Mouse (Mus musculus) hindbrain, postnatal 0 days (tissue): ENCODE data around the gene Magi2. TPM values are rescaled to one million over a fixed set of nuclear protein-coding genes. Genes with fewer than 3 reads are reported as not detected.
"Not testable (repeated sequence)": the region's sequence is repeated elsewhere in the genome, so short reads cannot be mapped to it uniquely, and the experiment has no call there.

ENCODE experiments used
- ATAC-seq: fragments of 200-750 bp; cut with Nextera tagmentation; 2 replicates; pipeline ENCODE4 v1.8.0; 2017; ENCODE audit warnings: mild to moderate bottlenecking, moderate TSS enrichment, moderate library complexity
- DNase-seq: peaks from one replicate; pipeline ENCODE4 v3.0.0-alpha.2; 2015; ENCODE audit warnings: low spot score
- H3K27ac ChIP-seq: fragments of 300-500 bp; sonication (generic); 2 replicates; pipeline ENCODE4 v1.5.1; 2014; ENCODE audit warnings: mild to moderate bottlenecking
- H3K27me3 ChIP-seq: fragments of 300-500 bp; sonication (generic); 2 replicates; pipeline ENCODE4 v1.6.1; 2014; ENCODE audit warnings: low read length, mixed read lengths; ENCODE audit not compliant: insufficient read depth
- H3K36me3 ChIP-seq: fragments of 300-500 bp; sonication (generic); 2 replicates; pipeline ENCODE4 v1.6.1; 2014; ENCODE audit warnings: low read length, mixed read lengths; ENCODE audit not compliant: insufficient read depth
- H3K4me1 ChIP-seq: fragments of 300-500 bp; sonication (generic); 2 replicates; pipeline ENCODE4 v1.6.1; 2014; ENCODE audit warnings: antibody characterized with exemption, low read length, mixed read lengths; ENCODE audit not compliant: insufficient read depth
- H3K4me2 ChIP-seq: fragments of 300-500 bp; sonication (generic); 2 replicates; pipeline ENCODE4 v1.6.1; 2014; ENCODE audit warnings: low read depth, mild to moderate bottlenecking, low read length, moderate library complexity, mixed read lengths
- H3K4me3 ChIP-seq: fragments of 300-500 bp; sonication (generic); 2 replicates; pipeline ENCODE4 v1.5.1; 2014; ENCODE audit warnings: low read length
- H3K9ac ChIP-seq: fragments of 300-500 bp; sonication (generic); replicated peaks from 2 replicates; pipeline ENCODE4 v1.6.1; 2014; ENCODE audit warnings: mild to moderate bottlenecking, low read length, moderate library complexity, mixed read lengths
- H3K9me3 ChIP-seq: fragments of 300-500 bp; sonication (generic); 2 replicates; pipeline ENCODE4 v1.6.1; 2016; ENCODE audit warnings: low read length, mixed read lengths
- CTCF ChIP-seq: IDR thresholded peaks from 2 replicates; pipeline ENCODE4 v1.5.1; 2016; ENCODE audit warnings: antibody characterized with exemption, control low read depth, low read depth
- WGBS: fragments of 180-500 bp; shearing (Covaris S2); extraction: QIAGEN DNeasy Blood & Tissue Kit; methylation state at CpG from one replicate; pipeline ENCODE4 v1.1.7; 2014; 5-methylcytosine and 5-hydroxymethylcytosine counted together
- polyA plus RNA-seq: library from polyadenylated mRNA; unstranded; fragments of >200 nt; fragmentation: Nextera tagmentation; extraction: Ambion mirVana; gene quantifications from 2 replicates; pipeline ENCODE4 v1.2.1, GENCODE M21; 2015
- total RNA-seq: library from RNA; depleted of rRNA; stranded (reverse); fragments of >200 nt; gene quantifications from 2 replicates; pipeline ENCODE4 v1.2.3, GENCODE M21; 2014

The Magi2 gene
- total and polyA plus RNA-seq, 2 experiments from 2014 or later: 17.3 to 45.5 TPM

GRCm38 (mm10) chr5:19501005-19501404, 274.2 kb downstream of the Magi2 start:
- Histone ChIP-seq H3K4me2 (no peak overlapping the region), H3K9me3 (no peaks in the 10 kb centered on the region), H3K9ac (no peak overlapping the region), H3K27ac (no peak overlapping the region), H3K4me1 (no peaks in the 10 kb centered on the region), H3K4me3 (no peak overlapping the region), H3K27me3 (no peaks in the 10 kb centered on the region), H3K36me3 (no peaks in the 10 kb centered on the region)
- 72% methylated on average over 3 of the region's 3 CpGs for WGBS
- TF ChIP-seq CTCF: no peak
- no peak for DNase-seq
- no peak for ATAC-seq

GRCm38 (mm10) chr5:19522168-19522567, 295.3 kb downstream of the Magi2 start:
- Histone ChIP-seq H3K4me2 (no peak overlapping the region), H3K27me3 (no peaks in the 10 kb centered on the region), H3K4me3 (no peak overlapping the region), H3K27ac (no peak overlapping the region), H3K9ac (no peak overlapping the region), H3K9me3 (no peaks in the 10 kb centered on the region), H3K36me3 (no peaks in the 10 kb centered on the region), H3K4me1 (no peaks in the 10 kb centered on the region)
- ATAC-seq: peak; percentile 64
- peak; percentile 83 for DNase-seq
- TF ChIP-seq CTCF: peak; percentile 79

GRCm38 (mm10) chr5:19539348-19539747, 312.5 kb downstream of the Magi2 start:
- DNase-seq (no peak), ATAC-seq (no peak)
- Histone ChIP-seq H3K4me2 (no peak overlapping the region), H3K9ac (no peak overlapping the region), H3K27me3 (no peaks in the 10 kb centered on the region), H3K27ac (no peak overlapping the region), H3K36me3 (no peaks in the 10 kb centered on the region), H3K4me3 (no peak overlapping the region), H3K9me3 (no peaks in the 10 kb centered on the region), H3K4me1 (no peaks in the 10 kb centered on the region)
- no peak for TF ChIP-seq CTCF
- WGBS: 10% methylated on average over 2 of the region's 2 CpGs

DNA sequence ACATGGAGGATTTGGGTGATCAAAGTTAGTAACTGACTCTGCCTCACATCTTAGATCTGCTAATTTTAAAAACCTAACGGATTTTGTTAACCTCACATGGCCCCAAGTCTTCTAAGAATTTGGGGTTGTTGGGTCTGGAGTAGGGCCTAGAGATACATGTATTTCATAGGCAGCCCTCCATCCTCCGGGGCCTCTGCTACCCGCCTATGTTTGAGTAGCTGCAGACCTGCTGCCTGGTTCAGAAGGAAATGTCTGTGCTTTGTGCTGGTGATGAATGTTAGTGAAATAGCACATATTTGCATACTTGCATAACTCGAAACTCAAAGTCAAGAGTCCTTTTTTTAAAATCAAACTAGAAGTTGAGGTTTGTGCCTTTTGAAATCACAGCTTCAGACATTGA, 319.6 kb downstream of the Magi2 start:
- Histone ChIP-seq H3K36me3 (no peaks in the 10 kb centered on the region), H3K9ac (no peak overlapping the region), H3K4me2 (no peak overlapping the region), H3K4me3 (no peak overlapping the region), H3K27ac (no peak overlapping the region), H3K4me1 (no peaks in the 10 kb centered on the region), H3K9me3 (no peaks in the 10 kb centered on the region), H3K27me3 (no peaks in the 10 kb centered on the region)
- 79% methylated on average over 4 of the region's 4 CpGs for WGBS
- ATAC-seq (no peak), DNase-seq (no peak)
- no peak for TF ChIP-seq CTCF

DNA sequence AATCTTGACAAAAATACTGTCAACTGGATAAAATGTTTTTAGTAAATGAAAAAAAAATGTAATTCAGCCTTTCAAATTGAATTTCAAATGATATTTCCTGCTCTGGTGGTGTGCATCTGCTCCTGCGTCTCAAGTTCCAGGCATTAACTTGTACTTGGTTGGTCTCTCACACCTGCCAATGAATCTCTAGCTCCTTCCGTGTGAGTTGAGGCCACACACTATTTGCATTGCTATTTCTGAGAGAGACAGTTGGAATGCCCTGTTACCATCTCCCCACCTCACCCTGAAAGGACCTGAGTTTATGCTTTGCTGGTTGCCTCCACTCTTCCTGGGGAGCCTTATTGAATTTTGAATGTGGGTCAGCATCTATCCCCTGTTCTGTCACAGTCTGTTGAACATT, 320.1 kb downstream of the Magi2 start:
- no peak for TF ChIP-seq CTCF
- WGBS: 73% methylated on average over 2 of the region's 2 CpGs
- DNase-seq (no peak), ATAC-seq (no peak)
- no peaks in the 10 kb centered on the region for H3K4me1 ChIP-seq
- H3K27ac ChIP-seq: no peak overlapping the region
- H3K36me3 ChIP-seq: no peaks in the 10 kb centered on the region
- H3K9me3 ChIP-seq: no peaks in the 10 kb centered on the region
- H3K9ac ChIP-seq: no peak overlapping the region
- H3K27me3 ChIP-seq: no peaks in the 10 kb centered on the region
- no peak overlapping the region for H3K4me2 ChIP-seq
- H3K4me3 ChIP-seq: no peak overlapping the region

GRCm38 (mm10) chr5:19553510-19553909, 326.7 kb downstream of the Magi2 start:
- Histone ChIP-seq H3K27ac (no peak overlapping the region), H3K4me3 (no peak overlapping the region), H3K4me1 (no peaks in the 10 kb centered on the region), H3K9ac (no peak overlapping the region), H3K9me3 (no peaks in the 10 kb centered on the region), H3K4me2 (no peak overlapping the region), H3K36me3 (no peaks in the 10 kb centered on the region), H3K27me3 (no peaks in the 10 kb centered on the region)
- DNase-seq (no peak), ATAC-seq (peak; percentile 40; the same call in 1 of the 2 replicates)
- 65% methylated on average over 3 of the region's 3 CpGs for WGBS
- no peak for TF ChIP-seq CTCF

DNA sequence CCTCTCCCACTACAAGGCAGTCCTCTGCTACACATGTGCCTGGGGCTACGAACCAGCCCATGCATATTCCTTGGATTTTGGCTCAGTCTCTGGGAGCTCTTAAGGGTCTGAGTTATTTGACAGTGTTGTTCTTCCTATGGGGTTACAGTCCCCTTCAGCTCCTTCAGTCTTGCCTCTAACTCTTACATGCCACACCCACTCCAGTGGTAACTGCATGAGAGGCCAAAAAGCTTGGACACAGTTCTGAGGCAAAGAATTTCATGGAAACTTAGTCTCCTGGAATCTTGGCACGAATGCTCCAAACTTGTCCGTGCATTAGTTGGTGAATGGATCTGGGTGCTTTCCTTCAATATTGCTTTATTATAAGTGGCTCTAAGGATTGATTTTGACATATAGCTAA, 338.8 kb downstream of the Magi2 start:
- no peak overlapping the region for H3K4me3 ChIP-seq
- H3K4me1 ChIP-seq: no peaks in the 10 kb centered on the region
- no peak for TF ChIP-seq CTCF
- DNase-seq (no peak), ATAC-seq (no peak)
- 66% methylated on average over 3 of the region's 3 CpGs for WGBS
- H3K9me3 ChIP-seq: no peaks in the 10 kb centered on the region
- H3K4me2 ChIP-seq: no peak overlapping the region
- no peaks in the 10 kb centered on the region for H3K27me3 ChIP-seq
- H3K27ac ChIP-seq: no peak overlapping the region
- H3K9ac ChIP-seq: no peak overlapping the region
- no peaks in the 10 kb centered on the region for H3K36me3 ChIP-seq

DNA sequence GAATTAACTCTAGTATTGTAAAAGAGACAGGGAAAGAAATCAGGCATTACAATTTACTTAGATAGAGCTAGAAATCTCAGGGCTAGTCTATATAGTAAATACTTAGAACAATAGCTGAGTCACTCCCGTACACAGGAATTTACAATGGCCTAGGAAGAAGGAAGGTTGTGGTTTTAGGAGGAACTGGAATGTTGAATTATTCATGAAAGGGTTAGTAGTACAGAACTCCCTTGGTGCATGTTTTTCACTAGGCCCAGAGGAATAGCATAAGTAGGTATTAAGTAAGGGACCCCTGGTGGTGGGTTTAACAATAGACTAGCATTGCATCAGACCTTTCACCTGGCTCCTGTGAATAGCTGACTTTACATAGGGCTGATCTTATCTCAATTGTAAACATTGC, 339.3 kb downstream of the Magi2 start:
- not testable (repeated sequence) for H3K4me1 ChIP-seq, H3K36me3 ChIP-seq, DNase-seq, ATAC-seq, H3K27me3 ChIP-seq, H3K4me3 ChIP-seq, H3K4me2 ChIP-seq, H3K9ac ChIP-seq, H3K9me3 ChIP-seq, H3K27ac ChIP-seq
- 79% methylated on average over 1 of the region's 1 CpGs for WGBS
